Mouse (Mus musculus) CH12.LX (cell line): ENCODE measurements around the gene Cryba1. TPM values are rescaled to one million over a fixed set of nuclear protein-coding genes. Genes with fewer than 3 reads are reported as not detected.

ENCODE experiments used
- DNase-seq: peaks from one replicate; pipeline ENCODE4 v3.0.0-alpha.2; 2013; ENCODE audit errors: extremely low read depth
- H3K27ac ChIP-seq: 2 replicates; pipeline ENCODE4 v1.5.1; 2012; ENCODE audit warnings: low read depth, mild to moderate bottlenecking, control low read depth, moderate library complexity; ENCODE audit not compliant: insufficient read depth
- H3K27me3 ChIP-seq: replicated peaks from 2 replicates; pipeline ENCODE3; 2012; ENCODE audit warnings: inconsistent platforms
- H3K36me3 ChIP-seq, 2 experiments: replicated peaks in 1 of 2; 2 replicates each; pipeline versions ENCODE3 to v1.6.1; 2012; ENCODE audit warnings: inconsistent platforms in 1 of 2, low read length in 1 of 2, mild to moderate bottlenecking in 1 of 2, mixed read lengths in 1 of 2, moderate library complexity in 1 of 2; ENCODE audit not compliant: control insufficient read depth in 1 of 2, insufficient read depth in 1 of 2
- H3K4me1 ChIP-seq, 2 experiments: 2 replicates each; pipeline ENCODE4 v1.6.1; 2012; ENCODE audit warnings: inconsistent platforms in 1 of 2, moderate library complexity in 1 of 2; ENCODE audit not compliant: insufficient read depth in 2 of 2, control insufficient read depth in 1 of 2
- H3K4me2 ChIP-seq: 2 replicates; pipeline ENCODE4 v1.6.1; 2012; ENCODE audit warnings: low read depth, mild to moderate bottlenecking, control low read depth; ENCODE audit not compliant: poor library complexity, insufficient read depth, severe bottlenecking
- H3K4me3 ChIP-seq, 3 experiments: fragments of 150-350 bp in 1 of 3; sonication (generic) in 1 of 3; replicated peaks in 1 of 3; 2 replicates each; pipeline versions ENCODE3 to v1.5.1; 2011 to 2012; ENCODE audit warnings: low read depth in 2 of 3, low read length in 2 of 3, mild to moderate bottlenecking in 2 of 3, moderate library complexity in 2 of 3, control low read depth in 1 of 3, improper control_type of control experiment in 1 of 3, inconsistent platforms in 1 of 3, mixed read lengths in 1 of 3; ENCODE audit not compliant: poor library complexity in 1 of 3
- H3K79me2 ChIP-seq: replicated peaks from 2 replicates; pipeline ENCODE4 v1.6.1; 2012; ENCODE audit warnings: mild to moderate bottlenecking, moderate library complexity; ENCODE audit not compliant: control insufficient read depth, poor library complexity, insufficient read depth, severe bottlenecking; ENCODE audit errors: extremely low read depth
- H3K9ac ChIP-seq: 2 replicates; pipeline ENCODE4 v1.6.1; 2012; ENCODE audit warnings: low read depth, mild to moderate bottlenecking, control low read depth, moderate library complexity; ENCODE audit not compliant: insufficient read depth
- H3K9me3 ChIP-seq: replicated peaks from 2 replicates; pipeline ENCODE3; 2012; ENCODE audit warnings: low read length, inconsistent platforms, mixed read lengths
- CHD1 ChIP-seq: IDR thresholded peaks from 2 replicates; pipeline ENCODE4 v1.6.1; 2012; ENCODE audit warnings: low read depth, low read length, improper control_type of control experiment, inconsistent platforms
- CHD2 ChIP-seq: IDR thresholded peaks from 2 replicates; pipeline ENCODE4 v1.6.1; 2011; ENCODE audit warnings: low read length, improper control_type of control experiment
- CTCF ChIP-seq, 2 experiments: IDR thresholded peaks in 1 of 2; conservative IDR thresholded peaks in 1 of 2; 2 replicates each; pipeline ENCODE4 v1.5.1; 2011 to 2012; ENCODE audit warnings: low read depth in 2 of 2, low read length in 2 of 2, improper control_type of control experiment in 1 of 2, inconsistent platforms in 1 of 2, mild to moderate bottlenecking in 1 of 2, moderate library complexity in 1 of 2
- ETS1 ChIP-seq: conservative IDR thresholded peaks from 2 replicates; pipeline ENCODE4 v1.6.1; 2012; ENCODE audit warnings: low read depth, mild to moderate bottlenecking, inconsistent platforms, low read length, improper control_type of control experiment, moderate library complexity
- GABPA ChIP-seq: IDR thresholded peaks from 2 replicates; pipeline ENCODE4 v1.6.1; 2012; ENCODE audit warnings: low read depth, low read length, improper control_type of control experiment, inconsistent platforms; ENCODE audit not compliant: insufficient replicate concordance
- HCFC1 ChIP-seq: IDR thresholded peaks from 2 replicates; pipeline ENCODE4 v1.6.1; 2012; ENCODE audit warnings: low read depth, mild to moderate bottlenecking, inconsistent platforms, low read length, improper control_type of control experiment
- MAFK ChIP-seq: IDR thresholded peaks from 2 replicates; pipeline ENCODE4 v1.6.1; 2011; ENCODE audit warnings: low read length, improper control_type of control experiment; ENCODE audit not compliant: insufficient replicate concordance
- MAZ ChIP-seq: IDR thresholded peaks from 2 replicates; pipeline ENCODE4 v1.6.1; 2012; ENCODE audit warnings: low read depth, mild to moderate bottlenecking, inconsistent platforms, low read length, improper control_type of control experiment, moderate library complexity
- MEF2A ChIP-seq: IDR thresholded peaks from 2 replicates; pipeline ENCODE4 v1.6.1; 2014; ENCODE audit warnings: low read depth, mild to moderate bottlenecking, inconsistent platforms, low read length, improper control_type of control experiment, borderline replicate concordance
- MXI1 ChIP-seq: IDR thresholded peaks from 2 replicates; pipeline ENCODE4 v1.6.1; 2011; ENCODE audit warnings: mild to moderate bottlenecking, low read depth, low read length, improper control_type of control experiment
- MYC ChIP-seq: IDR thresholded peaks from 2 replicates; pipeline ENCODE4 v1.6.1; 2011; ENCODE audit warnings: low read depth, mild to moderate bottlenecking, improper control_type of control experiment, low read length
- NELFE ChIP-seq: IDR thresholded peaks from 2 replicates; pipeline ENCODE4 v1.6.1; 2011; ENCODE audit warnings: low read depth, low read length, improper control_type of control experiment
- PAX5 ChIP-seq: IDR thresholded peaks from 2 replicates; pipeline ENCODE4 v1.6.1; 2012; ENCODE audit warnings: low read length, inconsistent platforms, mixed read lengths
- POLR2A ChIP-seq: IDR thresholded peaks from 2 replicates; pipeline ENCODE4 v1.6.1; 2011; ENCODE audit warnings: low read depth, mild to moderate bottlenecking, improper control_type of control experiment, low read length
- POLR2AphosphoS2 ChIP-seq: IDR thresholded peaks from 2 replicates; pipeline ENCODE4 v1.6.1; 2011; ENCODE audit warnings: low read depth, low read length, improper control_type of control experiment
- RCOR1 ChIP-seq: conservative IDR thresholded peaks from 2 replicates; pipeline ENCODE4 v1.6.1; 2012; ENCODE audit warnings: low read depth, mild to moderate bottlenecking, inconsistent platforms, low read length, improper control_type of control experiment
- UBTF ChIP-seq: IDR thresholded peaks from 2 replicates; pipeline ENCODE4 v1.6.1; 2012; ENCODE audit warnings: low read depth, mild to moderate bottlenecking, inconsistent platforms, low read length, improper control_type of control experiment, moderate library complexity
- ZKSCAN1 ChIP-seq: IDR thresholded peaks from 2 replicates; pipeline ENCODE4 v1.6.1; 2012; ENCODE audit warnings: low read depth, inconsistent platforms, low read length, improper control_type of control experiment, borderline replicate concordance
- ZMIZ1 ChIP-seq: IDR thresholded peaks from 2 replicates; pipeline ENCODE4 v1.6.1; 2012; ENCODE audit warnings: low read depth, mild to moderate bottlenecking, inconsistent platforms, low read length, improper control_type of control experiment
- ZNF384 ChIP-seq: IDR thresholded peaks from 2 replicates; pipeline ENCODE4 v1.6.1; 2012; ENCODE audit warnings: low read depth, low read length, improper control_type of control experiment, inconsistent platforms
- dilution Hi-C: fragments of 300-500 bp; cut with MboI; formaldehyde crosslinking; loops from 2 replicates; pipeline ENCODE4 v1.14.3; 2020; ENCODE audit warnings: low sequenced_read_pairs; ENCODE audit not compliant: extremely low pct_unique_long_range_greater_than_20kb, extremely low pct_ligation_motif_present
- in situ Hi-C: fragments of 300-500 bp; cut with MboI; formaldehyde crosslinking; loops from 3 replicates; pipeline ENCODE4 v1.14.3; 2019; ENCODE audit warnings: low sequenced_read_pairs, low pct_ligation_motif_present, low pct_unique_long_range_greater_than_20kb, mixed read lengths
- polyA plus RNA-seq: library from polyadenylated mRNA; unstranded; fragments of >175 nt; gene quantifications from 2 replicates; pipeline ENCODE4 v1.2.1, GENCODE M21; 2012; ENCODE audit warnings: low read depth; ENCODE audit not compliant: insufficient read length
- total RNA-seq, 2 experiments: library from RNA; depleted of rRNA; stranded (reverse); fragments of 300-350 nt in 1 of 2; fragments of >200 nt in 1 of 2; gene quantifications; 2 replicates each; pipeline ENCODE4 v1.2.3; 2012 to 2014

Gene Cryba1
- total and polyA plus RNA-seq, 3 experiments: not detected

- Histone ChIP-seq H3K36me3 (no peaks in the 10 kb centered on the region), H3K4me3 (no peak overlapping the region), H3K9me3 (no peaks in the 10 kb centered on the region), H3K27me3 (no peaks in the 10 kb centered on the region), H3K9ac (no peak overlapping the region), H3K79me2 (no peaks in the 10 kb centered on the region), H3K27ac (no peak overlapping the region), H3K4me2 (no peak overlapping the region), H3K4me1 (peaks cover 0 to 11% of the 10 kb centered on the region in 2 experiments; a peak in 2 of 4 replicates)
- in situ Hi-C loops (no loop called here), dilution Hi-C loops (no loop called here)
- TF ChIP-seq POLR2AphosphoS2: no peak
- TF ChIP-seq ETS1: no peak
- no peak for TF ChIP-seq RCOR1
- no peak for TF ChIP-seq HCFC1
- TF ChIP-seq MYC: no peak
- DNase-seq: no peak
Observed at GRCm38 (mm10) chr11:77752525-77752924, 27.4 kb upstream of the Cryba1 start.

- H3K4me2 ChIP-seq: no peak overlapping the region
- in situ Hi-C loops (loop anchor here (5.0 kb wide), 1 partner anchor 38 kb away; the partner anchor contains the start of gene Gm10277), dilution Hi-C loops (no loop called here)
- no peaks in the 10 kb centered on the region for H3K36me3 ChIP-seq
- no peaks in the 10 kb centered on the region for H3K79me2 ChIP-seq
- H3K27me3 ChIP-seq: no peaks in the 10 kb centered on the region
- no peak overlapping the region for H3K4me3 ChIP-seq
- DNase-seq: no peak
- TF ChIP-seq CHD2 (no peak), HCFC1 (no peak), CHD1 (no peak), CTCF (conservative IDR thresholded peaks at IDR 0.05 in 1 of 2, IDR thresholded peaks at IDR 0.05 in 1 of 2; ENCODE audit: low read depth in 2 of 2, low read length in 2 of 2) (no peak), GABPA (no peak), MAZ (no peak), PAX5 (no peak), ZMIZ1 (no peak), NELFE (no peak), MAFK (no peak), MEF2A (no peak), MXI1 (no peak), POLR2A (no peak), UBTF (no peak), ZKSCAN1 (no peak), ZNF384 (no peak)
- no peaks in the 10 kb centered on the region for H3K9me3 ChIP-seq
- no peak overlapping the region for H3K27ac ChIP-seq
- no peak overlapping the region for H3K9ac ChIP-seq
- H3K4me1 ChIP-seq: 0 out of 4 replicates have a peak, but pooled peaks cover 0 to 2% of the 10 kb centered on the region in 2 experiments
Observed at GRCm38 (mm10) chr11:77748996-77749395, 23.9 kb upstream of the Cryba1 start.
